Mouse (Mus musculus): ENCODE data around the gene Cnpy4. TPM values are rescaled to one million over a fixed set of nuclear protein-coding genes. Genes with fewer than 3 reads are reported as not detected.
"Not testable (repeated sequence)": the region's sequence is repeated elsewhere in the genome, so short reads cannot be mapped to it uniquely, and the experiment has no call there.

Gene Cnpy4
- polyA plus RNA-seq, 1 experiment from 2014 or later, result 51.4 TPM

GRCm38 (mm10) chr5:138171695-138172491 lies 15.4 kb upstream of the Cnpy4 start, which contains the start of the genes Ap4m1 and Mcm7:
TSS of gene Ap4m1 (plus strand) at chr5:138172002.
TSS of gene Mcm7 (minus strand) at chr5:138172422.
- peak within 1 kb of the TSS; percentile 98 for H3K27ac ChIP-seq
- WGBS, result under 1% methylated on average over 54 of the region's 54 CpGs
- peaks cover 74% of the 10 kb centered on the region for H3K36me3 ChIP-seq (replicated peaks)
- DNase-seq (ENCODE audit: extremely low spot score, low spot score), result peak; percentile 93
- peaks cover 36% of the 10 kb centered on the region for H3K4me1 ChIP-seq
- no peaks in the 10 kb centered on the region for H3K9me3 ChIP-seq
- peak within 1 kb of the TSS; percentile 85 for H3K4me3 ChIP-seq
- no peaks in the 10 kb centered on the region for H3K27me3 ChIP-seq (ENCODE audit: poor library complexity, severe bottlenecking)

- DNase-seq (ENCODE audit: extremely low spot score, low spot score), result no peak
- peaks cover 74% of the 10 kb centered on the region for H3K36me3 ChIP-seq (replicated peaks)
- no peaks in the 10 kb centered on the region for H3K27me3 ChIP-seq (ENCODE audit: poor library complexity, severe bottlenecking)
- H3K4me1 ChIP-seq, result peaks cover 36% of the 10 kb centered on the region
- 88% methylated on average over 3 of the region's 3 CpGs for WGBS
- H3K27ac ChIP-seq, result no peak overlapping the region
- H3K4me3 ChIP-seq, result peak overlapping the region; percentile 85; the same call in 1 of the 2 replicates
- H3K9me3 ChIP-seq, result no peaks in the 10 kb centered on the region
Observed at GRCm38 (mm10) chr5:138173217-138173616, 14.1 kb upstream of the Cnpy4 start.

GRCm38 (mm10) chr5:138187661-138188306 lies 499 bp downstream of the Cnpy4 start:
- no peaks in the 10 kb centered on the region for H3K9me3 ChIP-seq
- peak; percentile 65 for DNase-seq (ENCODE audit: extremely low spot score, low spot score)
- 1% methylated on average over 10 of the region's 10 CpGs for WGBS

GRCm38 (mm10) chr5:138193771-138194727 lies 6.8 kb downstream of the Cnpy4 start, which contains the start of gene Mblac1:
TSS of gene Mblac1 (plus strand) at chr5:138194314.
- peak; percentile 84 for DNase-seq (ENCODE audit: extremely low spot score, low spot score)
- 8% methylated on average over 54 of the region's 54 CpGs for WGBS
- H3K4me3 ChIP-seq, result peak within 1 kb of the TSS; percentile 82
- peak within 1 kb of the TSS; percentile 95 for H3K27ac ChIP-seq
- H3K27me3 ChIP-seq (ENCODE audit: poor library complexity, severe bottlenecking), result no peaks in the 10 kb centered on the region
- peaks cover 46% of the 10 kb centered on the region for H3K36me3 ChIP-seq (replicated peaks)
- H3K9me3 ChIP-seq, result no peaks in the 10 kb centered on the region
- peaks cover 22% of the 10 kb centered on the region for H3K4me1 ChIP-seq

More at GRCm38 (mm10) chr5:138187661-138188306, 499 bp downstream of the Cnpy4 start:
- Histone ChIP-seq H3K27me3 (ENCODE audit: poor library complexity, severe bottlenecking) (no peaks in the 10 kb centered on the region), H3K4me3 (peak overlapping the region; percentile 78), H3K4me1 (peaks cover 16% of the 10 kb centered on the region), H3K36me3 (replicated peaks) (peaks cover 61% of the 10 kb centered on the region), H3K27ac (peak overlapping the region; percentile 93)

- Histone ChIP-seq H3K4me3 (peak overlapping the region; percentile 82), H3K4me1 (peaks cover 22% of the 10 kb centered on the region), H3K27ac (peak overlapping the region; percentile 95), H3K27me3 (ENCODE audit: poor library complexity, severe bottlenecking) (no peaks in the 10 kb centered on the region), H3K36me3 (replicated peaks) (peaks cover 38% of the 10 kb centered on the region), H3K9me3 (no peaks in the 10 kb centered on the region)
- DNase-seq (ENCODE audit: extremely low spot score, low spot score), result peak; percentile 63
- 4% methylated on average over 29 of the region's 29 CpGs for WGBS
Observed at GRCm38 (mm10) chr5:138194755-138195345, 7.6 kb downstream of the Cnpy4 start.

- peak overlapping the region; percentile 95; the same call in 1 of the 2 replicates for H3K27ac ChIP-seq
- peak overlapping the region; percentile 82; the same call in 1 of the 2 replicates for H3K4me3 ChIP-seq
Observed at GRCm38 (mm10) chr5:138195463-138195862, 8.2 kb downstream of the Cnpy4 start.

GRCm38 (mm10) chr5:138199576-138199975 lies 12.3 kb downstream of the Cnpy4 start:
- Histone ChIP-seq H3K27me3 (ENCODE audit: poor library complexity, severe bottlenecking) (no peaks in the 10 kb centered on the region), H3K36me3 (replicated peaks) (no peaks in the 10 kb centered on the region), H3K27ac (no peak overlapping the region), H3K4me3 (no peak overlapping the region), H3K4me1 (peaks cover 10% of the 10 kb centered on the region), H3K9me3 (peaks cover 7% of the 10 kb centered on the region; the same call in 1 of the 2 replicates)
- DNase-seq (ENCODE audit: extremely low spot score, low spot score), result no peak
- WGBS, result 28% methylated on average over 1 of the region's 1 CpGs

More at GRCm38 (mm10) chr5:138195463-138195862, 8.2 kb downstream of the Cnpy4 start:
- no peak for DNase-seq (ENCODE audit: extremely low spot score, low spot score)
- peaks cover 32% of the 10 kb centered on the region for H3K36me3 ChIP-seq (replicated peaks)
- no peaks in the 10 kb centered on the region for H3K27me3 ChIP-seq (ENCODE audit: poor library complexity, severe bottlenecking)
- 88% methylated on average over 7 of the region's 7 CpGs for WGBS
- H3K4me1 ChIP-seq, result peaks cover 22% of the 10 kb centered on the region
- no peaks in the 10 kb centered on the region for H3K9me3 ChIP-seq

GRCm38 (mm10) chr5:138202086-138202485 lies 14.8 kb downstream of the Cnpy4 start:
- no peak for DNase-seq (ENCODE audit: extremely low spot score, low spot score)
- H3K4me1 ChIP-seq, result no peaks in the 10 kb centered on the region
- WGBS, result 81% methylated on average over 3 of the region's 3 CpGs
- no peaks in the 10 kb centered on the region for H3K36me3 ChIP-seq (replicated peaks)
- H3K4me3 ChIP-seq, result no peak overlapping the region
- H3K9me3 ChIP-seq, result peaks cover 14% of the 10 kb centered on the region; the same call in 1 of the 2 replicates
- no peaks in the 10 kb centered on the region for H3K27me3 ChIP-seq (ENCODE audit: poor library complexity, severe bottlenecking)
- no peak overlapping the region for H3K27ac ChIP-seq

GRCm38 (mm10) chr5:138207253-138207652 lies 20.0 kb downstream of the Cnpy4 start:
- DNase-seq (ENCODE audit: extremely low spot score, low spot score), result no peak
- H3K27ac ChIP-seq, result no peak overlapping the region
- 95% methylated on average over 1 of the region's 1 CpGs for WGBS
- H3K4me3 ChIP-seq, result no peak overlapping the region
- peaks cover 20% of the 10 kb centered on the region; the same call in 1 of the 2 replicates for H3K9me3 ChIP-seq
- H3K4me1 ChIP-seq, result no peaks in the 10 kb centered on the region
- no peaks in the 10 kb centered on the region for H3K27me3 ChIP-seq (ENCODE audit: poor library complexity, severe bottlenecking)
- H3K36me3 ChIP-seq (replicated peaks), result no peaks in the 10 kb centered on the region

- Histone ChIP-seq H3K27me3 (ENCODE audit: poor library complexity, severe bottlenecking) (no peaks in the 10 kb centered on the region), H3K9me3 (peaks cover 23% of the 10 kb centered on the region; the same call in 1 of the 2 replicates), H3K4me1 (no peaks in the 10 kb centered on the region), H3K4me3 (no peak overlapping the region), H3K27ac (no peak overlapping the region), H3K36me3 (replicated peaks) (no peaks in the 10 kb centered on the region)
- no peak for DNase-seq (ENCODE audit: extremely low spot score, low spot score)
- 86% methylated on average over 4 of the region's 4 CpGs for WGBS
Observed at GRCm38 (mm10) chr5:138207873-138208272, 20.6 kb downstream of the Cnpy4 start.

- peaks cover 50% of the 10 kb centered on the region for H3K9me3 ChIP-seq
- H3K27ac ChIP-seq; H3K4me3 ChIP-seq; H3K4me1 ChIP-seq; H3K36me3 ChIP-seq (replicated peaks); DNase-seq (ENCODE audit: extremely low spot score, low spot score); H3K27me3 ChIP-seq (ENCODE audit: poor library complexity, severe bottlenecking): not testable (repeated sequence)
- 94% methylated on average over 13 of the region's 13 CpGs for WGBS
Observed at GRCm38 (mm10) chr5:138216632-138217031, 29.3 kb downstream of the Cnpy4 start.

Data from forebrain, embryonic 10.5 days (tissue).